Mouse (Mus musculus): ENCODE results near the gene Anapc13.

The Anapc13 gene

DNA sequence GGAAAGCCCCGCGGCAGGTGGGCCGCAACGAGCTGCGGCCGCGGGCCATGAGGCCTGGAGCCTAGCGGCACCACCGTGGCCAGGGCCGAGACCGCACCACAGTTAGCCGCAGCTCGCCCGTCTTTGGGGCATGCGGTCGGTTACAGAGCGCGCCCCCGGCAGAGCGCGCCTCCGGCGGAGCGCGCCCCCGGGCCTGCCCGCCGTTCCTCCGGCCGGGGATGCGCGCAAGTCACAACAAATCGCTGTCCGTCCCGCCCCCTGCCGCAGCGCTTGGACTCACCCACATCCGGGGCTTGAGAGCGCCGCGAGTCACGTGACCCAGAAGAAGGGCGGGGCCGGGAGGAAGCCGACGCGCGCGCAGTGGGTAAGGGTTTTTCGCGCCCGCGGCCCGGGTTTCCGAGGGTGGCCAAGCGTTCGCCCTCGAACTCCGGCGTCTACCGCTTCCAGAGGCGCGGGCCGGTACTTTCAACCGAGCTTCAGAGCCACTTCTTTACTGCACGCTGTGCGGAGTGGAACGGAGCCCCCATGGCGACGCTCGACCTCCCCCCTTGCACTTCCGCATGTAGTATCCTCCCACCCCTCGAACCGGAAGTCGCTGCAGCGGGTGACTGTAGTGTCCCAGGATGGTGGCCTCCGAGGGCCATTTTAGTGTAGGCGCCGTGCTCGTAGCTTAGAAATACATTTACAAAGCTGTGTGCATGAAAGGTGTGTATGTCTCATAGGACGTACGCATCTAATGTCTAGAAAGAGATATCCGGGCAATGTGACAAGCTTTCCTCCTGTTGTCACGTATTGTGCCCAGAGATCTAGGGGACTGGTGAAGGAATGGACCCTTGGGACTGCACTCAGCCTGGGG is at the start of gene Anapc13, which contains the start of gene Cep63:
Gene Anapc13, plus strand, starts transcription at position 314 of the 856 bp plus-strand sequence.
Gene Cep63, minus strand, starts transcription at position 552 of the 856 bp plus-strand sequence.
- in situ Hi-C loops (cut with MboI, MseI): loop anchor here (5.0 to 10.0 kb wide), 2 partner anchors 151 to 679 kb away; partner anchors contain the start of genes 1300017J02Rik and Topbp1

DNA sequence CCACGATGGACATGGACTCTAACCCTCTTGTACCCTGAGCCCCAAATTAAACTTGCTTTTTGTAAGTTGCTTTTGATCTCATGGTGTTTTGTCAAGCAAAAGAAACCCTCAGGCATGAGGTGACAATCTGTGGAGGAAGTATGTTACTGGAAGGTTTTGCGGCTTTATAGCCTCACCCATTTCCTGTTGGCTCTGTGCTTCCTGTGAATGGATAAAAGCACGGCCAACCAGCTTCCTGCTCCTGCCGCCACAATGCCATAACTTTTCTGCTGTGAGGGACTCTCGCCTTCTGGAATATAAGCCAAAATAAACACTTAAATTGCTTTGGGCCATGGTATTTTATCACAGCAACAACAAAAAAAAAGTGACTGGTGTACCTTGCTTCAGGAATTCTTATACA is 48.6 kb upstream of the Anapc13 start:
- in situ Hi-C loops (cut with MboI, MseI): no loop called here

DNA sequence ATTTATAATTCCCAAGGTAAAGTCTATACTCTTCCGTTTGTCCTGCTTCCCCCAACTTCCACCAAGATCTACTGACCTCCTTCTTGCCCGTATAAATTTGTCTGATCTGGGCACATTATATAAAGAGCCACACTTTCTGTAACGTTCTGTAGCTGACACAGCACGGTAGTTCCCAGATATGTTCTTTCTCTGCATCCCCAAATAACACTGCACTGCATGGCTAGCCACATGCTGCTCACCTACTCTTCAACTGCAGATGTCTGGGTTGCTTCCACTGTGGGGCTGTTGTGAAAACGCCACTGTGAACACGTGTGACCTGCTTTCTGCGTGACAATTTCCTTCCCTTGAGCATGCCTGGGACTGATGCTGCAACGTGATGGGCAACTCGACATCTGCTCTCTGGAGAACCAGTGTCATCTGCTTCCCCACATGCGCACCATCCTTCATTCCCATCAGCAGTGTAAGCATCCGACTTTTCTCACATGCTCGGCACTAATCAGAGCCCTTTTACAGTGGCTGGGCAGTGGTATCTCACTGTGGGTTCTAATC is 44.1 kb upstream of the Anapc13 start:
- in situ Hi-C loops (cut with MboI, MseI): no loop called here

DNA sequence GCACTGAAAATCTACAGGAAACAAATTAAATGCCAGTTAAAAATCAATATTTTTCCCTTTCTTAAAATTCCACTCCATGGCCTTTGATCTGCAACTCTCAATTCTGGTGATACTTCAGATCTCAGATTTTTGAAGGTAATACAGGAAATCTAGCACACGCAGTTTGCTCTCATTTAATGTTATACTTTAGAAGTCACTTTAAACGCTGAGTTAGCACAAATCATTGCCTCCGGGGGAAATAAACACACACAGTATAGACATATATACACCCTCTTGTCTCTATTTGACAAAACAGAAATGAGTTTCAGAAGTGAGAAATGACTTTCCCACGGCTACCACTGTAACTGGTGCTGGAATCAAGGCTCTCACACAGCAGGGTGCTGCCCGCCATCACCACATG is 38.7 kb upstream of the Anapc13 start:
- in situ Hi-C loops (cut with MboI, MseI): no loop called here

DNA sequence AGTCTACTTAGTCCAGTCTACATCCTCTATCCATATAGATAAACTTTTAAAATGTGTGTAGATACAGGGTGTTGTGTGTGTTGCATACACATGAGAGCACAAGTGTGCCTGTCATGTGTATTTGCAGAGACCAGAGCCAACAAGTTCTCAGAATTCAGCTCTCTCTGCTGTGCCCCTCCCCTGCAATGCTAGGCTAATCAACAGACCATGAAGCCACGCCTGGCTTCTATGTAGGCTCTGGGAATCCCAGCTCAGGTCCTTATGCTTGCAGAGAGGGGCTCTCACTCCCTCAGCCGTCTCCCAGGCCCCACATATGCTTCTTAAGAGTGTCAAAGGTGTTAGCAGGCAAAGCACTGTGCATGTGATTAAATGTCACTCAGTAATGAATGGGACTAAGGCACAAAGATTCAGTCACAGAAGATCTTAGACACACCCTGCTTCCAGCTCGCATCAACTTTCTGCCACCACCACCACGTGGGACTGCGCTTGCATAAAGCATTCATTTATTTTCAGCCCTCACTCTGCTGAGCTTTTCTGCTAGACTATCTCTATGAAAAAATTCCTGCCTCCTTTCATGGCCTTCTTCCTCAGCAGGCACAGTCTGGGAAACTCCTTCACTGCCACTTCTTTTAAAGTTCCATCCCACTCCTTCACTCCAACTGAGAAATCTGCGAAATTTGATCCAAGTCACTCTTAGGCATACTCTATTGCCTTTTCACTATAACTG is 31.3 kb upstream of the Anapc13 start:
- in situ Hi-C loops (cut with MboI, MseI): no loop called here

DNA sequence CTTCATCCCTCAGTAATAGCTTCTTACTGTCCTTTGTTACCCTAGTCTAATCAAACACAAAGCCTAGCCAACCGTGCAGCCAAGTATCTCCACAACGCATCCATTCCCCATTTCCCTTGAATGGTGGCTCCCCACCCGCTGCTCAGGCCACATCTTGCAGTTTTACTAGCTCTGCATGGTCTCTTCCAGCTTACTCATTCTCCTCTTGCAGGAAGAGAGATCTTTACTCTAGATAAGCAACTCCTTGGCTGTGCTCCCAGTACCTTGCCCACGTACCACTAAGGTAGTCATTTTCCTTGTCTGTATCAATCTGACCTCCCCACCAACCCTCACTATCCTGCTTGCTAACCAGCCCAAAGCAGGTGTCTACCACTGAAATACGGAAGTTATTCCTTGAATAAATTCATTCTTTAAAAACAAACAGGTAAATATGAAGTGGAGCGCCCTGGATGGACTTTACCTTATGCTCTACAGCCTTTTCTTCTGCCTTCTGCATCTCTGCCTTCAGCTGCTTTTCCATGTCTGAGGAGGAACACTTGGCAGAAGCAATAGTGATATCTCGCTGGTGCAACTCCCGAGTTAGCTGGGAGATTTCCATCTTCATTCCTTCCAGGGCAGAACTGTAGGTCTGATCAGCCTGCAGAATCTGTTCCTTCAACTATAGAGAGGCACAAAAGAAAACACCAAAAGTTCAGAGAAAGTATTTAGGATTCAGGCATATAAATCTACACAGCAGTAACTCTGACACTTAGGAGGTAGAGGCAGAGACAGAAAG is 30.2 kb upstream of the Anapc13 start:
- in situ Hi-C loops (cut with MboI, MseI): no loop called here

DNA sequence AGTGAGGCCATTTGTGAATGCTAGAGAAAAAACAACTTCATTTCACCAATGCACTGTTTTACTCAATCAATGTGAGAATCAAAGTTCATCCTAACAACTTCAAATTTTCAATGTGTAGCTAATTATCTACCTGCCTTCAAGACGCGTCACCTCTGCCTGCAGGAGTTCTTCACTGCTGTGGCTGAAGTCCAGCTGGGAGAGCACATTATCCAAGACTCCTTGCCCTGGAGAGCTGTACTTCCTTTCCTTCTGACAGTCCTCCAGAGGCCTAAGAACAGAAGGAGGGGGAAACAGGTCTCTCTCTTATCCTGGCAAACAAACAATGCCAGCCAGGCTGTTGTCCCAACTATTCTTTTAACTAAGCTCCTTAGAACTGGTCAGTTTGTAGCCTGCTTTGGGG is 24.9 kb upstream of the Anapc13 start:
- in situ Hi-C loops (cut with MboI, MseI): no loop called here

DNA sequence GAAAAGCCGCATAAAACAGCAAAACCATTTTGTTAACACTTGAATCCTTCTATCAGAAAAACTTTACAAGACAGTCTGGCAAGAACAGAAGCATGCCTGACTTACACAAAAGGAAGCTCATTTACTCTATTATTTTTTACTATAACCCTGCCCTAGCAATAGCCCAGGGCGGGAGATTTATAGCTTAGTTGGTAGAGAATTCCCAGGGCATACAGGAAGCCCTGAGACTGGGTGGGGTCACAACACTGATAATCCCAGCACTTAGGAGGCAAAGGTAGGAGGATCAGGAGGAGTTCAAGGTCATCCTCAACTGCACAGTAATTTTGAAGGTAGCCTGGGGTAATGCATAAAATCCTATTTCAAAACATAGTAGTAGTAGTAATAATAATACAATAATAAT is 24.4 kb upstream of the Anapc13 start:
- in situ Hi-C loops (cut with MboI, MseI): no loop called here

DNA sequence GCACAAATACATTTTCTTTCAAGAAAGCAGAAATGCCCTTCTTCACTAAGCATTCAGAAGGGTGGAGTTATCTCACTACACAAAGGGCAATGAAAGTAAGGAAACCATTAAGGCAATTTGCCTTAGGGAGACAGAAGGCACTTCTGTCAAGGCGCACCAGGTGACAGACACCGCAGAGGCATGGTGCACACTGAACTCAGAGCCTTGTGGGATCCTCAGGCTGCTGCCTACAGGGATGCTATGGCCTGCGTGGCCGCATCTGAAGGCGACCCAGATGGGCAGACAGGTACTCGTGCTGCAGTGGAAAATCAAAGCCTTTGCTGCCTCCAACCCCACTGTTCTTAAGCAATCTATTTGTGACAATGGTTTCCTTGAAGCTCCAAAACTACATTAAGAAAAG is 20.9 kb upstream of the Anapc13 start:
- in situ Hi-C loops (cut with MboI, MseI): no loop called here

DNA sequence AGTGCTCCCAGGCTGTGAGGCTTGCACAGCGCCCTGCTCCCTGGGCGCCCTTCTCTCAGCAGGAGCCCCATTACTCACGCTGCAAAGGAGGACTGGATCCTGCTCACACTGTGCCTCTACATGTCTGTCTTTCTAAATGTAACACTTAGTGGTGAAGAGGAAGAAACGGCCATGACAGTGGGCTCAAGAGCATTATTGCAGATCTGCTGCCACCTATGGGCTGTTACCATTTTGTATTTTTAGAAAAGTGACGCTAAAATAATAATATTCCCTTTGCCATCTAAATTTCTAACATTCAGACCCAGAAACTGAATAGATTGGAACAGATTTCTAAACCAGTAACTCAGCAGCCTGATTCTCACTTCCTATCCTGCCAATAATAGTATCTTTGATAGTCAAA is 18.6 kb upstream of the Anapc13 start:
- in situ Hi-C loops (cut with MboI, MseI): no loop called here

DNA sequence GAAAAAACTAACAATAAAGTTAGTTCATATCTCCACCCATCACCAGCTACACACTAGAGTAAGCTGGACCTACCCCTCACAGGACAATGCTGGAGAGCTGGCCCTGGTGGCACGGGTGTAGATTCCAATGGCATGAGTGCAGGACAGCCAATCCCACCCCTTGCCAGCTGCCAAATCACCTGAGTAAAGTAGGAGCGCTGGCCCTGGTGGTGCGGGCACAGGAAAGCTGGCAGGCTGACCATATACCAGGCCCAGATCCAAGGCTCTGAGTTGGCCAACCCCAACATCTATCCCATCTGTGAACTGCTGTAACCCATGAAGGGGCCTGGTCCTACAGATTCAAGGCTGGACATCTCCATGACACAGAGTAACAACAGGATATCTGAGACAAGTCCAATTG is 16.9 kb upstream of the Anapc13 start:
- in situ Hi-C loops (cut with MboI, MseI): no loop called here

DNA sequence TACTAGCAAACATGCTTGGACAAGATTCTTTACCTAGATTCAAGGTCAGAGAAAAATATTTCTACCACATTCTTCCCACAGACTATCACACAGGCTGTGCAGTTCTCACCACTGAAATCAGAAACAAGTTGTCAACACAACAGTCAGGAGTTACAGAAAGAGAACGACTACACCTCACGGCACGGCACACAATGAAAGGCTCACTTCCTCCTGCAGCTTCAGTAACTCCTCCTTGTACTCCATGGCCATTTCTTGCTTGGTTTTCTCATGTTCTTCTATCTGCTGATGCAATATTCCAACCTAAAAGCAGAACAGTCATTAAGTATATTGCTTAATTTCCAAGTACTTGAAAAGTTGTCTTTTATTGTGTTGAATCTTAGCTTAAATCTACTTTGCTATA is 11.0 kb upstream of the Anapc13 start:
- in situ Hi-C loops (cut with MboI, MseI): no loop called here

DNA sequence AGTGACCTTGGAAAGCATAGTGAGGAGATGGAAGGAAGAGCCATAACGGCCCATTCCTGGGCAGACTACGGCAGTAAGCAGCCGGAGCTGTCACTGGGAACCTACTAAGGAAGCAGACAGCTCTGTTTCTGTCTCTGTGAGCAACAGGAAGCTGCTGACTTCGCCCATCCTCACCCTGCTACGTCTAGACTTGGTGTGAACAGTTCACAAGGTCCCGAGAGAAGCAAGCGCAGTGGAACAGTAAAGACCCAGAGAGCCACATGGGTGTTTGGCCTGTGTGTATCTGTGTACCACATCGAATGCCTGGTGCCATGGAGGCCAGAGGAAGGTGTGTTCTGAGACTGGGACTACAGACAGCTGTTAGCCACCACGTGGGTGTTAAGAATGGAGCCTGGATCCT is 9.8 kb upstream of the Anapc13 start:
- in situ Hi-C loops (cut with MboI, MseI): no loop called here

DNA sequence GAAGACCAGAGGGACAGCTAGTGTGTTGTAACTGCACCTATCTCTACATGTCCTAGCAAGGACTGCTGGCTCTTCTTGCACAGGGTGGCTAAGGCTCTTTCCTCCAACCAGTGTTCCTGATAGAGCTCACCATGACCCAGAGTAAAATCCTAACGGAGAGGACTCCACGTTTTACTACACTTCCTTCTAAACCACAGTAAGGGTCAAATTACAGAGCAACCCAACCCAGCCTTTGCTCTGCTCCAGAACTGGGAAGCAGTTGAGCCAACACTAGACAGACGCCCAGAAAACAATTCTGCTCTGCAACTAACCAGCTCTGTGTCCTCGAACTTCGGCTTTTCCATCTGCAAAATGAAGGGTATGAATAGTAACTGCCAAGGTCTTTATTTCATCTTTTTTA is 4.7 kb upstream of the Anapc13 start:
- in situ Hi-C loops (cut with MboI, MseI): loop anchor here (10.0 kb wide), 1 partner anchor 683 kb away; the partner anchor contains the start of genes 1300017J02Rik and Topbp1

DNA sequence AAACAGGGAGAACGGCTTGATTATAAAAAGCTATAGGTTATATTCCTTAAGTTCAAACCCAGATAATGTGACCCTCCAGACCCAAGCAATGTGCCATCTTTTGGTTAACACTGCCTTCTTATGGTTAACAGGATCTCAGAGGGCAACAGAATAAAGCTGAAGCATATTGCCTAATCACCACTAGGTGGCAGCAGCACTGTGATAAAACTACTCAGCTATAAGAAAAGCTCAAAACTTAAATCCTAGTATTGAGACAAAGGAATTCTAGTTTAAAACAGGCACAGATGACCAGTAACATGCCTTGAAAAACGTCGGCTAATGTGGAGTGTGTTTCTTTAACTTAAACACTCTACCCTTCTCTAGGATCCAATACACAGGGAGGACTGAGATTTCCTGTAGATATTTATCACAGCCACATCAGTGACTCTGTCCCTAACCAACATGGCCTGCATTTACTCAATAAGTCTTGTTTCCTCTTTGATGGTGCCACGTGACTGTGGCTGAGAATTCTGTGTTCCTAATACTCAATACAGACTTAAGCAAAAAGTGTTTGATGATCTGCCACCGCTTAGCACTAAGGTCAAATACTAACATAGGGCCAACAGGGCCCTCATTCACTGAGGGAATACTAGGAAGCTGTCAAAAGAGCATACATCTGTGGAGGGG is 3.8 kb upstream of the Anapc13 start:
- in situ Hi-C loops (cut with MboI, MseI): loop anchor here (10.0 kb wide), 1 partner anchor 682 kb away; the partner anchor contains the start of genes 1300017J02Rik and Topbp1

DNA sequence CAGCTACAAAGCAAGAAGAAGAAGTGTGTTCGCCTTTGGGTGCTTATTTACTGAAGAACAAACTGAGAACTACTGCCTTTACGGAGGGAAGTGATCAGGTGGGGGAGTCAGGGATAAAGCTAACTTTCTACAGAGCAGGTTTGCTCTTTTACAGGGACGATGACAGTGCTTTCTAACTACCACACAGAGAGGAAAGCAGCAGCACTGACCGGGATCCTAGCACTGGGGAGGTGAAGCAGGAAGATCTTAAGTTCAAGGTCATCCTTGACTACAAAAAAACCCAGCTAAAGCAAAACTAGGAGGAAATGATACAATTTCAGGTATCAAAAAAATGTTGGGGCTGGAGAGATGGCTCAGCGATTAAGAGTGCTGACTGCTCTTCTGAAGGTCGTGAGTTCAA is 3.2 kb upstream of the Anapc13 start:
- in situ Hi-C loops (cut with MboI, MseI): loop anchor here (10.0 kb wide), 1 partner anchor 682 kb away; the partner anchor contains the start of genes 1300017J02Rik and Topbp1

DNA sequence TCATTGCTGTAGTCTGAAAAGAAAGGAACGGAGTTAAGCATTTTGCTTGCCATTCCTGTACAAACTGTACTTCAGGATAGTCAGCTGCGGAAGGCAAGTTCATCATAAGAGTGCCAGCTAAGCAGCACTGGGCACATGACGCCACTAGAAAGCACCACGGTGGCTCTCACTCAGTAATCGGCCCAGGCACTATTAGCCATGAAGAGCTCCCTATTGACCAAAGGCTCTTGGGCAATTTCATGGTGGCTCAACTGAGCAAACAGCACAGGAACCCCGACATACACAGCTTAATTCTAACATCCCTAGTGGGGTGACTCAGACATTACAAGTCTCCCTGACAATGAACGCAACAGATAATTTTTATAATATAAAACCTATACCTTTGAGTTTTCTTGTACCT is 2.5 kb upstream of the Anapc13 start:
- in situ Hi-C loops (cut with MboI, MseI): loop anchor here (10.0 kb wide), 1 partner anchor 681 kb away; the partner anchor contains the start of genes 1300017J02Rik and Topbp1

DNA sequence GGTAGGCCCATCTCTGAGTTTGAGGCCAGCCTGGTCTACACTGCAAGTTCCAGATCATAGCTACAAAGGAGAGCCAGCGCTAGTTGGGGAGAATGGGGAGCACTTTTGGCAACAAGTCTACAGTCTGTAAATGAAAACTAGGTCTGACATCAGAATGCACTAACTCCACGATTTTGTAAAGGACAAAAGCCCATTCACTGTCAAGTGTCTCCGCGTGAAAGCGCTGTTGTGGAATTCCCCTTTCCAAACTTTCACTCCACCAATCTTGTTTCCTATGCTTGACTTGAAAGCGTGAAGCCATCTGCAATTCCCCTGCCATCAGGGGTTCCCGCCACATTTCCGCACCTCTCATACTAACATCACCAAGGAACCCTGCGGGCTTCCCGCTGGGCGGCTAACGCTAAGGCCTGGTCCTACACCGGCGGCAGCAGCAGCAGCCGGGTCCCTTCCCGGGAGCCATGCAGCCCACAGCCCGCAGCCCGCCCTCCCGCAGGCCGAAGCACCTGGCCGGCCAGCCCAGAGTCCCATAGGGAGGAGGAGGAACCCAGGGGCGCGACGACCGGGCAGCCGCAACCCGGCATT is 604 bp upstream of the Anapc13 start:
- in situ Hi-C loops (cut with MboI, MseI): loop anchor here (5.0 to 10.0 kb wide), 2 partner anchors 152 to 679 kb away; partner anchors contain the start of genes 1300017J02Rik and Topbp1

DNA sequence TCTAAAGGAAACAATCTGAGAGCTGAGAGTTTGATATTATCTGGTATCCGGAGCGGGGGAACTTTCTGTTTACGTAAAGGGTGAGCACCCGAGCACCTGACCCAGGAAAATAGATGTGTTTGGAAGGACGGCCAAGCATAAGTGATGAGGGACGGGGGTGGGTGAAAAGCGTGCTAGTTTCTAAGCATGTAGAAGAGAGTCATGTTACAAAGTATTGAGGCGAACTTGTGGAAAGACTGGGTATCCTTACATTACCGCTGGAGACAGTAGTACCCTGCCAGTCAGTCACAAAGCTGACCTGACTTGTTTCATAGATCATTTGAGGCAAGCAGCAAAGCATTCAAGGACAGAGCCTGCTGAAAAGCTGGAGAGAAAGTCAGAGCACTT is 736 bp downstream of the Anapc13 start:
- in situ Hi-C loops (cut with MboI, MseI): loop anchor here (5.0 to 10.0 kb wide), 2 partner anchors 150 to 678 kb away; partner anchors contain the start of genes 1300017J02Rik and Topbp1

DNA sequence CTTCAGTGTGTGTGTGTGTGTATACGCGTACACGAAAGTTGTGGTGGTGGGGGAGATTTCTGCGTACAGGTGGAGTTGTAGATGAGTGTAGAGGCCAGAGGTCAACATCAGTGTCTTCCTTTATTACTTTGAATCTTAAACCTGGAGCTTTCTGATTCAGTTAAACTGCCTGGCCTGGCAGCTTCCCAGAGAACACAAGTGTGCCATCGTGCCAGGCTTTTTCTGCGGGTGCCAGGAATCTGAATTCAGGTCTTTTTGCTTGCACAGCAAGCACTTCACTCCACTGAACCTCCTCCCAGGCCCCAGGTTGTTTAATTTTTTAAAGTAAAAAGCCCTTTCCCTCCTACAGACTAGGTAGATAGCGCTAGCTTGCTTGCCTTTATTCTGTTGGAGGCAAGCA is 1.3 kb downstream of the Anapc13 start:
- in situ Hi-C loops (cut with MboI, MseI): loop anchor here (5.0 to 10.0 kb wide), 2 partner anchors 150 to 677 kb away; partner anchors contain the start of genes 1300017J02Rik and Topbp1

Measured in regulatory T cell (primary cell).